Mouse (Mus musculus): Measurements from ENCODE around the gene 4930442H23Rik. TPM values are rescaled to one million over a fixed set of nuclear protein-coding genes. Genes with fewer than 3 reads are reported as not detected.

The 4930442H23Rik gene
- polyA plus RNA-seq (2012; rRNA removed), result not detected in 2 replicates

GRCm38 (mm10) chr10:81183805-81184204 lies at the start of gene 4930442H23Rik:
Gene 4930442H23Rik, minus strand, starts transcription at chr10:81183849.

GRCm38 (mm10) chr10:81232580-81233225 lies 49.1 kb upstream of the 4930442H23Rik start, which contains the start of gene Zfr2:
Gene Zfr2, plus strand, starts transcription at chr10:81233155.

GRCm38 (mm10) chr10:81230438-81231332 lies 47.0 kb upstream of the 4930442H23Rik start, which contains the start of gene Atcay:
Gene Atcay, minus strand, starts transcription at chr10:81230833.

GRCm38 (mm10) chr10:81201807-81202758 lies 18.4 kb upstream of the 4930442H23Rik start, which contains the start of gene Nmrk2:
Gene Nmrk2, minus strand, starts transcription at chr10:81202051.

GRCm38 (mm10) chr10:81182336-81183333 lies 1.0 kb downstream of the 4930442H23Rik start, which contains the start of gene Dapk3:
Gene Dapk3, plus strand, starts transcription at chr10:81183005.

GRCm38 (mm10) chr10:81176466-81177271 lies 7.0 kb downstream of the 4930442H23Rik start, which contains the start of gene Eef2:
Gene Eef2, plus strand, starts transcription at chr10:81176631.

GRCm38 (mm10) chr10:81167200-81168086 lies 16.2 kb downstream of the 4930442H23Rik start, which contains the start of gene Pias4:
Gene Pias4, minus strand, starts transcription at chr10:81167923.

GRCm38 (mm10) chr10:81134966-81135681 lies 48.5 kb downstream of the 4930442H23Rik start, which contains the start of gene Zbtb7a:
Gene Zbtb7a, plus strand, starts transcription at chr10:81135220.

Other genes starting within 250 kb of the 4930442H23Rik start
- 10.9 and 12.3 TPM in 2 replicates for gene Gng7, start 168.9 kb downstream of the 4930442H23Rik start, polyA plus RNA-seq (2012; rRNA removed)
- gene Diras1, start 158.2 kb downstream of the 4930442H23Rik start, polyA plus RNA-seq (2012; rRNA removed), result 37.6 and 39.8 TPM in 2 replicates
- 53.7 and 54.5 TPM in 2 replicates for gene Slc39a3, start 146.4 kb downstream of the 4930442H23Rik start, polyA plus RNA-seq (2012; rRNA removed)
- gene Sgta, start 123.7 kb downstream of the 4930442H23Rik start, polyA plus RNA-seq (2012; rRNA removed), result 278 and 296 TPM in 2 replicates
- gene Thop1, start 113.8 kb downstream of the 4930442H23Rik start, polyA plus RNA-seq (2012; rRNA removed), result 68.1 and 69.3 TPM in 2 replicates
- gene Creb3l3, start 85.0 kb downstream of the 4930442H23Rik start, polyA plus RNA-seq (2012; rRNA removed), result 0.23 and 0.35 TPM in 2 replicates
- 179 and 186 TPM in 2 replicates for gene Map2k2, start 77.9 kb downstream of the 4930442H23Rik start, polyA plus RNA-seq (2012; rRNA removed)
- 10.6 and 12.4 TPM in 2 replicates for gene Zbtb7a, start 48.6 kb downstream of the 4930442H23Rik start, polyA plus RNA-seq (2012; rRNA removed)
- 41.9 and 42.9 TPM in 2 replicates for gene Pias4, start 15.9 kb downstream of the 4930442H23Rik start, polyA plus RNA-seq (2012; rRNA removed)
- 1,386 and 1,461 TPM in 2 replicates for gene Eef2, start 7.2 kb downstream of the 4930442H23Rik start, polyA plus RNA-seq (2012; rRNA removed)
- gene Dapk3, start 844 bp downstream of the 4930442H23Rik start, polyA plus RNA-seq (2012; rRNA removed), result 78.9 and 87.7 TPM in 2 replicates
- 0.14 and 0.18 TPM in 2 replicates for gene Nmrk2, start 18.2 kb upstream of the 4930442H23Rik start, polyA plus RNA-seq (2012; rRNA removed)
- gene Atcay, start 47.0 kb upstream of the 4930442H23Rik start, polyA plus RNA-seq (2012; rRNA removed), result 103 and 115 TPM in 2 replicates
- 56.2 and 61.9 TPM in 2 replicates for gene Zfr2, start 49.3 kb upstream of the 4930442H23Rik start, polyA plus RNA-seq (2012; rRNA removed)
- 27.4 and 30.6 TPM in 2 replicates for gene Matk, start 69.1 kb upstream of the 4930442H23Rik start, polyA plus RNA-seq (2012; rRNA removed)
- 88.3 and 93.2 TPM in 2 replicates for gene Mrpl54, start 83.1 kb upstream of the 4930442H23Rik start, polyA plus RNA-seq (2012; rRNA removed)
- gene Apba3, start 83.1 kb upstream of the 4930442H23Rik start, polyA plus RNA-seq (2012; rRNA removed), result 42.9 and 51.3 TPM in 2 replicates
- gene Tjp3, start 107.7 kb upstream of the 4930442H23Rik start, polyA plus RNA-seq (2012; rRNA removed), result 4.5 and 4.8 TPM in 2 replicates
- gene Pip5k1c, start 109.1 kb upstream of the 4930442H23Rik start, polyA plus RNA-seq (2012; rRNA removed), result 190 and 197 TPM in 2 replicates
- 43.9 and 45.0 TPM in 2 replicates for gene Cactin, start 137.3 kb upstream of the 4930442H23Rik start, polyA plus RNA-seq (2012; rRNA removed)
- gene Tbxa2r, start 144.9 kb upstream of the 4930442H23Rik start, polyA plus RNA-seq (2012; rRNA removed), result 3.5 and 4.3 TPM in 2 replicates
- 0.04 and 0.13 TPM in 2 replicates for gene Gipc3, start 159.4 kb upstream of the 4930442H23Rik start, polyA plus RNA-seq (2012; rRNA removed)
- 68.8 and 75.6 TPM in 2 replicates for gene Hmg20b, start 166.6 kb upstream of the 4930442H23Rik start, polyA plus RNA-seq (2012; rRNA removed)
- 10.2 and 11.7 TPM in 2 replicates for gene Mfsd12, start 173.6 kb upstream of the 4930442H23Rik start, polyA plus RNA-seq (2012; rRNA removed)
- gene 4930404N11Rik, start 182.0 kb upstream of the 4930442H23Rik start, polyA plus RNA-seq (2012; rRNA removed), result 0.14 and 0.44 TPM in 2 replicates
- gene Fzr1, start 194.7 kb upstream of the 4930442H23Rik start, polyA plus RNA-seq (2012; rRNA removed), result 130 and 138 TPM in 2 replicates
- 65.9 and 67.3 TPM in 2 replicates for gene Dohh, start 200.6 kb upstream of the 4930442H23Rik start, polyA plus RNA-seq (2012; rRNA removed)
- 6.7 and 7.1 TPM in 2 replicates for gene Gm48551, start 200.6 kb upstream of the 4930442H23Rik start, polyA plus RNA-seq (2012; rRNA removed)
- 8.2 and 10.2 TPM in 2 replicates for gene Gm48552, start 205.2 kb upstream of the 4930442H23Rik start, polyA plus RNA-seq (2012; rRNA removed)
- 3.1 and 3.9 TPM in 2 replicates for gene Smim24, start 209.2 kb upstream of the 4930442H23Rik start, polyA plus RNA-seq (2012; rRNA removed)